Mouse (Mus musculus): ENCODE results near the gene Ankrd33b. TPM values are rescaled to one million over a fixed set of nuclear protein-coding genes. Genes with fewer than 3 reads are reported as not detected.

Gene Ankrd33b
- total and polyA plus RNA-seq, 2 experiments = 9.1 to 13.1 TPM

DNA sequence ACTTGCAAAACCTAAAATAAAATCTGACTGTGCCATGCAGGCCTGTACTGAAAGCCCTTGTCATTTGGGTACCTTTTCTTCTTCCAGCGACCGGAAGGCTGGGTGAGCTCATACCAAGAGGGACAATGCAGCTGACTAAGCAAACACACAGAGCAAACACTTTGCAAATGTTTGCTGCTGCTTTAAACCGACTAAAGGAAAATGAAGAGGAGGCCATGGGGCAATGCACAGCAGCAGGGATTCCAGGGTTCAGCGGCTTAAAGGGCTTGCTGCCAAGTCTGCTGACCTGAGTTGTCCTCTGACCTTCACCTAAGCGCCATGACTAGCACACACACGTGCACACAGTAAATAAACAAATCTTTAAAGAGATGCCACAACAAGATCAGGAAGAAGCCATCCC, 23.9 kb downstream of the Ankrd33b start:
- H3K79me2 ChIP-seq (ENCODE audit: control insufficient read depth, insufficient read depth, low read length) = peaks cover 23% of the 10 kb centered on the region
- H3K9ac ChIP-seq (ENCODE audit: low read depth, low read length) = no peak overlapping the region
- H3K27ac ChIP-seq (replicated peaks; ENCODE audit: insufficient read depth, low read depth, low read length) = peak overlapping the region; percentile 64
- WGBS = 9% methylated on average over 6 of the region's 6 CpGs
- H3K4me3 ChIP-seq (ENCODE audit: insufficient read depth, low read depth, low read length) = no peak overlapping the region; the same call in 1 of the 2 replicates
- DNase-seq (ENCODE audit: extremely low read depth, low read depth, low spot score) = peak; percentile 98
- no peak for TF ChIP-seq POLR2A (IDR thresholded peaks at IDR 0.05; ENCODE audit: extremely low read depth, insufficient read depth, low read length)
- no peak for TF ChIP-seq CTCF (IDR thresholded peaks at IDR 0.05; ENCODE audit: low read depth, low read length)
- H3K27me3 ChIP-seq (ENCODE audit: control insufficient read depth, insufficient read depth, low read length) = no peaks in the 10 kb centered on the region
- H3K36me3 ChIP-seq (ENCODE audit: control insufficient read depth, insufficient read depth, low read length) = no peaks in the 10 kb centered on the region
- H3K4me1 ChIP-seq (ENCODE audit: control insufficient read depth, insufficient read depth, low read length) = peaks cover 16% of the 10 kb centered on the region

DNA sequence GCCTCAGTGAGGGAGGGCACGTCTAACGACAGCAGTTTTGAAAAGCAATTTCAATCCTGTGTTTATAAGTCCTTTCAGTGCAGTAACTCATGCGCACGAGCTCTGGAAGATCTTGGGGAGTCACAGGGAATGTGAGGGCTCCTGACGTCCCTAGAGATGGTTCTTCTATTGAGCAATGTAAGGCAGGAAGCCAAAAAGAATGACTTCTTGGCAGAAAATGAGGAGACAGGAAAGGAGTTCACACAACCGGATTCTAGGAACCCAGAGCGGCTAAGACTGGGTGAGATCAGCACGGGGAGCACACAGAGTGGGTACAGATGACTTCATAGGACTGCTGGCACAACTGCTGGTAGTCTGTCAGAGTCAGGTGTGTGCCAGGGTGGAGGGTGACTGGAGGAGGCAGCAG, 25.0 kb downstream of the Ankrd33b start:
- Histone ChIP-seq H3K4me3 (ENCODE audit: insufficient read depth, low read depth, low read length) (no peak overlapping the region), H3K27me3 (ENCODE audit: control insufficient read depth, insufficient read depth, low read length) (no peaks in the 10 kb centered on the region), H3K4me1 (ENCODE audit: control insufficient read depth, insufficient read depth, low read length) (peaks cover 16% of the 10 kb centered on the region), H3K36me3 (ENCODE audit: control insufficient read depth, insufficient read depth, low read length) (no peaks in the 10 kb centered on the region), H3K79me2 (ENCODE audit: control insufficient read depth, insufficient read depth, low read length) (peaks cover 25% of the 10 kb centered on the region), H3K27ac (replicated peaks; ENCODE audit: insufficient read depth, low read depth, low read length) (no peak overlapping the region), H3K9ac (ENCODE audit: low read depth, low read length) (no peak overlapping the region)
- TF ChIP-seq CTCF (IDR thresholded peaks at IDR 0.05; ENCODE audit: low read depth, low read length) (no peak), POLR2A (IDR thresholded peaks at IDR 0.05; ENCODE audit: extremely low read depth, insufficient read depth, low read length) (no peak)
- DNase-seq (ENCODE audit: extremely low read depth, low read depth, low spot score) = no peak
- 44% methylated on average over 8 of the region's 8 CpGs for WGBS

DNA sequence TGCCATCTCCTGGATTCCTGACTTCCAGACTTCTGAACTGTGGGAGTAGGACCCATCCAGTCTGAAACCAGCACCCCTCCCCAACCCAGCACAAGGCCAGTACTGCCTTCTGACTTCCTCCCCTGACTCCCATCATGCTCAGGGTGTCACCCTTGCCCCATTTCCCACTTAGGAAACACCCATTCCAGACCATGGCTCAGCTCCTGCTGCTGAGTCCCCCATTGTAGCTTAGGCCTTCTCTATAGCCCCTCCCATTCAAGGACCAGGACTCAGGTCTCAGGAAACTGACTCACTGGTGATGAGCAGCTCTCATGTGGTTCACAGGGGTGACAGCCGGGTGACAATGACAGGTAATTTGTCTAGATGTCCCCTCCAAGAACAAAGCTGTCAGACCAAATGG, 25.5 kb downstream of the Ankrd33b start:
- WGBS = 90% methylated on average over 1 of the region's 1 CpGs
- DNase-seq (ENCODE audit: extremely low read depth, low read depth, low spot score) = no peak
- peaks cover 25% of the 10 kb centered on the region for H3K79me2 ChIP-seq (ENCODE audit: control insufficient read depth, insufficient read depth, low read length)
- no peak for TF ChIP-seq CTCF (IDR thresholded peaks at IDR 0.05; ENCODE audit: low read depth, low read length)
- no peak for TF ChIP-seq POLR2A (IDR thresholded peaks at IDR 0.05; ENCODE audit: extremely low read depth, insufficient read depth, low read length)
- H3K36me3 ChIP-seq (ENCODE audit: control insufficient read depth, insufficient read depth, low read length) = no peaks in the 10 kb centered on the region
- no peak overlapping the region for H3K9ac ChIP-seq (ENCODE audit: low read depth, low read length)
- H3K4me1 ChIP-seq (ENCODE audit: control insufficient read depth, insufficient read depth, low read length) = peaks cover 16% of the 10 kb centered on the region
- no peaks in the 10 kb centered on the region for H3K27me3 ChIP-seq (ENCODE audit: control insufficient read depth, insufficient read depth, low read length)
- no peak overlapping the region for H3K27ac ChIP-seq (replicated peaks; ENCODE audit: insufficient read depth, low read depth, low read length)
- no peak overlapping the region for H3K4me3 ChIP-seq (ENCODE audit: insufficient read depth, low read depth, low read length)

DNA sequence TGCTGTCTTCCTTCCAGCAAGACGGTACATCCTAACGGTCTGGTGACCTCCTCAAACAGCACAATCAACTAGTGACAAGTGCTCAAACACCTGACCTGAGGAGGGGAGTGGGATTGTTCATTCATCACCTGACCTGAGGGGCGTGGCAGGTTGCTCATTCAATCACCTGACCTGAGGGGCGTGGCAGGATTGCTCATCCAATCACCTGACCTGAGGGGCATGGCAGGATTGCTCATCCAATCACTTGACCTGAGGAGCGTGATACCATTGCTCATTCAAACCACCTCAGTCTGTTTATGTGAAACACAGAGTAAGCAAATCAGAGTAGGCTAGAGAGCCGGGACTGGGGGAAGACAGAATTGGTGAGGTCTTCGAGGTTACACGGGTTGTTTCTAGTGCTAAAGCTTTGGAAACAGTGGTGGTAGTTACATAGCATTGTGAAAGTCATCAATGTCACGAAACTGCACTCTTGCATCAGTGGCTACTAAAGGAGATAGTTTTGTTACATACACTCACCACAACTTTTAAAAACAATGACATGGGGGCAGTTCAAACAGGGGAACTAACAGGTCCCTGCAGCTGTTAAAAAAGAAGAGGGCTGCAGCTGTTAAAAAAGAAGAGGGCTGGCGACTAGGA, 28.8 kb downstream of the Ankrd33b start:
- WGBS = 77% methylated on average over 10 of the region's 10 CpGs
- Histone ChIP-seq H3K4me3 (ENCODE audit: insufficient read depth, low read depth, low read length) (no peak overlapping the region), H3K27me3 (ENCODE audit: control insufficient read depth, insufficient read depth, low read length) (no peaks in the 10 kb centered on the region), H3K36me3 (ENCODE audit: control insufficient read depth, insufficient read depth, low read length) (no peaks in the 10 kb centered on the region), H3K27ac (replicated peaks; ENCODE audit: insufficient read depth, low read depth, low read length) (no peak overlapping the region), H3K9ac (ENCODE audit: low read depth, low read length) (no peak overlapping the region), H3K79me2 (ENCODE audit: control insufficient read depth, insufficient read depth, low read length) (peaks cover 32% of the 10 kb centered on the region; the same call in 1 of the 2 replicates), H3K4me1 (ENCODE audit: control insufficient read depth, insufficient read depth, low read length) (peaks cover 15% of the 10 kb centered on the region)
- no peak for TF ChIP-seq POLR2A (IDR thresholded peaks at IDR 0.05; ENCODE audit: extremely low read depth, insufficient read depth, low read length)
- no peak for TF ChIP-seq CTCF (IDR thresholded peaks at IDR 0.05; ENCODE audit: low read depth, low read length)
- no peak for DNase-seq (ENCODE audit: extremely low read depth, low read depth, low spot score)

DNA sequence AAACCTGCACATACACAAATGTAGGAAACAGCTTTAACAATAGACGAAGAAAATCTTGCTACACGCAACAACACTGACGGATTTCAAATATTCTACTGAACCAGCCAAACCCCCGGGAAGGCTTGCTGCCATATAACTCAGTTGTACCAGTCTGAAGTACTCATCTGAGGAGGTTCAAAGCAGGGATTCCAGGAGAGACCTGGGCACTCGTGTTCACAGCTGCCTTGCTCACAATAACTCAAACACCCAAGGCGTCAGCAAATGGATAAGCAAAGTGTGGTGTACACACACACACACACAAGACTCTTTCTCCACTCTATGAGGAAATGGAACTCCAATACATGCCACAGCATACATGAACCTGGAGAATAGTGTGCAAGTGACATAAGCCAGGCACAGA, 29.5 kb downstream of the Ankrd33b start:
- H3K4me3 ChIP-seq (ENCODE audit: insufficient read depth, low read depth, low read length) = no peak overlapping the region
- no peaks in the 10 kb centered on the region for H3K36me3 ChIP-seq (ENCODE audit: control insufficient read depth, insufficient read depth, low read length)
- no peak overlapping the region for H3K9ac ChIP-seq (ENCODE audit: low read depth, low read length)
- H3K27me3 ChIP-seq (ENCODE audit: control insufficient read depth, insufficient read depth, low read length) = no peaks in the 10 kb centered on the region
- H3K4me1 ChIP-seq (ENCODE audit: control insufficient read depth, insufficient read depth, low read length) = peaks cover 11% of the 10 kb centered on the region
- no peak for DNase-seq (ENCODE audit: extremely low read depth, low read depth, low spot score)
- 90% methylated on average over 6 of the region's 6 CpGs for WGBS
- TF ChIP-seq POLR2A (IDR thresholded peaks at IDR 0.05; ENCODE audit: extremely low read depth, insufficient read depth, low read length) (no peak), CTCF (IDR thresholded peaks at IDR 0.05; ENCODE audit: low read depth, low read length) (no peak)
- H3K79me2 ChIP-seq (ENCODE audit: control insufficient read depth, insufficient read depth, low read length) = peaks cover 33% of the 10 kb centered on the region; the same call in 1 of the 2 replicates
- H3K27ac ChIP-seq (replicated peaks; ENCODE audit: insufficient read depth, low read depth, low read length) = no peak overlapping the region

DNA sequence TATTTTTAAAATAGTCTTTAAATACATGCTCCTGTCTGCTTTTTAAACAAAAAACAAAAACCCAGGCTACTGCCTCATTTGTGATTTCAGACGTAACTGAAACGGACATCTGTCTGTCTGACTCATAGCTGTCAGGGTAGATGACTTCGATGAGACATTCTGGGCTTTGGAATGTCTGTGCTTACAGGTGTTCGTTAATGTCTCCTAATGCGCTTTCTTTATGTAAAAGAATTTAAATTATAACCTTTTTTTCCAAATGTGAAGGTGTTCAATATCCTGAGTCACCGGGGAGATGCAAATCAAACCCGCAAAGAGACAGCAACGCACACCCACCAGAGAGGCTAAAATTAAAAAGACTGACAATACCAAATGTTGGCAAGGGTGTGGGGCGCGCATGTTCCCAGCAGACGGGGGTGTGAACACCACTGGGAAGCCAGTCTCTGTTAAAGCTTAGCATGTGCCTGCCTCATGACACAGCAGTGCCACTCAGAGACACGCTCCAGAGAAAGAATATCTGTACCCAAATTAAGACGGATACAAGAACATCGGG, 30.3 kb downstream of the Ankrd33b start:
- 91% methylated on average over 14 of the region's 14 CpGs for WGBS
- no peak for DNase-seq (ENCODE audit: extremely low read depth, low read depth, low spot score)

More for the DNA sequence above, 30.3 kb downstream of the Ankrd33b start:
- peaks cover 29% of the 10 kb centered on the region; the same call in 1 of the 2 replicates for H3K79me2 ChIP-seq (ENCODE audit: control insufficient read depth, insufficient read depth, low read length)
- TF ChIP-seq CTCF (IDR thresholded peaks at IDR 0.05; ENCODE audit: low read depth, low read length) (no peak), POLR2A (IDR thresholded peaks at IDR 0.05; ENCODE audit: extremely low read depth, insufficient read depth, low read length) (no peak)
- no peaks in the 10 kb centered on the region for H3K36me3 ChIP-seq (ENCODE audit: control insufficient read depth, insufficient read depth, low read length)
- no peaks in the 10 kb centered on the region for H3K27me3 ChIP-seq (ENCODE audit: control insufficient read depth, insufficient read depth, low read length)
- H3K27ac ChIP-seq (replicated peaks; ENCODE audit: insufficient read depth, low read depth, low read length) = no peak overlapping the region
- no peak overlapping the region for H3K9ac ChIP-seq (ENCODE audit: low read depth, low read length)
- H3K4me3 ChIP-seq (ENCODE audit: insufficient read depth, low read depth, low read length) = no peak overlapping the region
- peaks cover 7% of the 10 kb centered on the region for H3K4me1 ChIP-seq (ENCODE audit: control insufficient read depth, insufficient read depth, low read length)
